Mouse (Mus musculus): Measurements from ENCODE around the gene Itln1. TPM values are rescaled to one million over a fixed set of nuclear protein-coding genes. Genes with fewer than 3 reads are reported as not detected.

The Itln1 gene
- total RNA-seq (2021) = not detected

GRCm38 (mm10) chr1:171535194-171535593 is at the start of gene Itln1:
TSS of gene Itln1 (minus strand) at chr1:171535294.
- intact Hi-C loops (cut with DNase I) = no loop called here
- no peak for DNase-seq (ENCODE audit: low spot score in 2 of 2)

- DNase-seq (ENCODE audit: low spot score in 2 of 2) = no peak
- intact Hi-C loops (cut with DNase I) = no loop called here
These were observed 49.5 kb upstream of the Itln1 start for GRCm38 (mm10) chr1:171584584-171584983.

GRCm38 (mm10) chr1:171577168-171577567 is 42.1 kb upstream of the Itln1 start:
- intact Hi-C loops (cut with DNase I) = no loop called here
- DNase-seq (ENCODE audit: low spot score in 2 of 2) = no peak

GRCm38 (mm10) chr1:171568436-171568835 is 33.3 kb upstream of the Itln1 start:
- intact Hi-C loops (cut with DNase I) = loop anchor here (5.0 to 10.0 kb wide), 2 partner anchors 89 to 194 kb away; partner anchors contain the start of gene Nectin4
- no peak for DNase-seq (ENCODE audit: low spot score in 2 of 2)

GRCm38 (mm10) chr1:171566777-171567176 is 31.7 kb upstream of the Itln1 start:
- DNase-seq (ENCODE audit: low spot score in 2 of 2) = peak; percentile 11 to 19
- intact Hi-C loops (cut with DNase I) = loop anchor here (5.0 to 10.0 kb wide), 2 partner anchors 91 to 192 kb away; partner anchors contain the start of gene Nectin4

GRCm38 (mm10) chr1:171565888-171566287 is 30.8 kb upstream of the Itln1 start:
- intact Hi-C loops (cut with DNase I) = loop anchor here (5.0 to 10.0 kb wide), 2 partner anchors 91 to 191 kb away; partner anchors contain the start of gene Nectin4
- no peak for DNase-seq (ENCODE audit: low spot score in 2 of 2)

GRCm38 (mm10) chr1:171564247-171564646 is 29.2 kb upstream of the Itln1 start:
- no peak for DNase-seq (ENCODE audit: low spot score in 2 of 2)
- intact Hi-C loops (cut with DNase I) = loop anchor here (10.0 kb wide), 1 partner anchor 189 kb away; the partner anchor contains the start of gene Nectin4

- DNase-seq (ENCODE audit: low spot score in 2 of 2) = no peak
- intact Hi-C loops (cut with DNase I) = loop anchor here (1.0 to 10.0 kb wide), 2 partner anchors 57 to 188 kb away; partner anchors contain the start of gene Nectin4
These were observed 27.9 kb upstream of the Itln1 start for GRCm38 (mm10) chr1:171563042-171563441.

- intact Hi-C loops (cut with DNase I) = loop anchor here (10.0 kb wide), 1 partner anchor 187 kb away; the partner anchor contains the start of gene Nectin4
- DNase-seq (ENCODE audit: low spot score in 2 of 2) = no peak
These were observed 26.6 kb upstream of the Itln1 start for GRCm38 (mm10) chr1:171561639-171562225.

- intact Hi-C loops (cut with DNase I) = loop anchor here (10.0 kb wide), 1 partner anchor 186 kb away; the partner anchor contains the start of gene Nectin4
- DNase-seq (ENCODE audit: low spot score in 2 of 2) = no peak
These were observed 26.1 kb upstream of the Itln1 start for GRCm38 (mm10) chr1:171561200-171561599.

- intact Hi-C loops (cut with DNase I) = loop anchor here (10.0 kb wide), 1 partner anchor 185 kb away; the partner anchor contains the start of gene Nectin4
- no peak for DNase-seq (ENCODE audit: low spot score in 2 of 2)
These were observed 25.2 kb upstream of the Itln1 start for GRCm38 (mm10) chr1:171560262-171560661.

- intact Hi-C loops (cut with DNase I) = no loop called here
- no peak for DNase-seq (ENCODE audit: low spot score in 2 of 2)
These were observed 23.8 kb upstream of the Itln1 start, which contains the start of gene Cd244a for GRCm38 (mm10) chr1:171558898-171559297. TSS of gene Cd244a (plus strand) at chr1:171559193.

- no peak for DNase-seq (ENCODE audit: low spot score in 2 of 2)
- intact Hi-C loops (cut with DNase I) = no loop called here
These were observed 23.3 kb upstream of the Itln1 start for GRCm38 (mm10) chr1:171558407-171558806.

- intact Hi-C loops (cut with DNase I) = no loop called here
- DNase-seq (ENCODE audit: low spot score in 2 of 2) = no peak
These were observed 21.3 kb upstream of the Itln1 start for GRCm38 (mm10) chr1:171556366-171556765.

- intact Hi-C loops (cut with DNase I) = no loop called here
- DNase-seq (ENCODE audit: low spot score in 2 of 2) = no peak
These were observed 18.6 kb upstream of the Itln1 start for GRCm38 (mm10) chr1:171553359-171554341.

- intact Hi-C loops (cut with DNase I) = no loop called here
- no peak for DNase-seq (ENCODE audit: low spot score in 2 of 2)
These were observed 17.1 kb upstream of the Itln1 start for GRCm38 (mm10) chr1:171552230-171552629.

- no peak for DNase-seq (ENCODE audit: low spot score in 2 of 2)
- intact Hi-C loops (cut with DNase I) = no loop called here
These were observed 16.2 kb upstream of the Itln1 start for GRCm38 (mm10) chr1:171551326-171551725.

GRCm38 (mm10) chr1:171540694-171541093 is 5.6 kb upstream of the Itln1 start:
- intact Hi-C loops (cut with DNase I) = no loop called here
- DNase-seq (ENCODE audit: low spot score in 2 of 2) = no peak

- intact Hi-C loops (cut with DNase I) = no loop called here
- no peak for DNase-seq (ENCODE audit: low spot score in 2 of 2)
These were observed 537 bp downstream of the Itln1 start for GRCm38 (mm10) chr1:171534557-171534956.

- DNase-seq (ENCODE audit: low spot score in 2 of 2) = no peak
- intact Hi-C loops (cut with DNase I) = no loop called here
These were observed 2.3 kb downstream of the Itln1 start for GRCm38 (mm10) chr1:171532830-171533229.

Data from left cerebral cortex, postnatal 36 days (tissue).